Mouse (Mus musculus): Measurements from ENCODE around the gene Tent5a. TPM values are rescaled to one million over a fixed set of nuclear protein-coding genes. Genes with fewer than 3 reads are reported as not detected.
A peak's percentile ranks its signal among the peaks of the same experiment; 100 is the strongest.

Tent5a gene
- polyA plus RNA-seq, 1 experiment from 2014 or later: 9.9 TPM

- WGBS: 73% methylated on average over 2 of the region's 2 CpGs
- Histone ChIP-seq H3K4me3 (no peak overlapping the region), H3K27me3 (peaks cover 4% of the 10 kb centered on the region), H3K9me3 (replicated peaks) (no peaks in the 10 kb centered on the region), H3K4me1 (peaks cover 3% of the 10 kb centered on the region; the same call in 1 of the 2 replicates), H3K36me3 (no peaks in the 10 kb centered on the region), H3K27ac (no peak overlapping the region), H3K9ac (no peak overlapping the region), H3K4me2 (replicated peaks) (no peak overlapping the region)
- ATAC-seq (ENCODE audit: low FRiP score): no peak
Measured at GRCm38 (mm10) chr9:85331521-85331920, 4.4 kb upstream of the Tent5a start.

- ATAC-seq (ENCODE audit: low FRiP score): peak; percentile 66
- H3K4me1 ChIP-seq: peaks cover 9% of the 10 kb centered on the region; the same call in 1 of the 2 replicates
- H3K4me2 ChIP-seq (replicated peaks): peak overlapping the region; percentile 84
- H3K9ac ChIP-seq: peak overlapping the region; percentile 65; the same call in 1 of the 2 replicates
- no peaks in the 10 kb centered on the region for H3K36me3 ChIP-seq
- WGBS: 2% methylated on average over 16 of the region's 16 CpGs
- peaks cover 17% of the 10 kb centered on the region for H3K27me3 ChIP-seq
- no peaks in the 10 kb centered on the region for H3K9me3 ChIP-seq (replicated peaks)
- H3K4me3 ChIP-seq: peak overlapping the region; percentile 57
- peak overlapping the region; percentile 69; the same call in 1 of the 2 replicates for H3K27ac ChIP-seq
Measured at GRCm38 (mm10) chr9:85328259-85328658, 1.1 kb upstream of the Tent5a start.

- WGBS: 2% methylated on average over 62 of the region's 88 CpGs
- peak overlapping the region; percentile 57 for H3K4me3 ChIP-seq
- H3K27me3 ChIP-seq: peaks cover 17% of the 10 kb centered on the region
- H3K27ac ChIP-seq: peak overlapping the region; percentile 69
- peak overlapping the region; percentile 65 for H3K9ac ChIP-seq
- peak overlapping the region; percentile 84 for H3K4me2 ChIP-seq (replicated peaks)
- H3K9me3 ChIP-seq (replicated peaks): no peaks in the 10 kb centered on the region
- H3K4me1 ChIP-seq: peaks cover 11% of the 10 kb centered on the region; the same call in 1 of the 2 replicates
- no peaks in the 10 kb centered on the region for H3K36me3 ChIP-seq
- peak; percentile 58 for ATAC-seq (ENCODE audit: low FRiP score)
Measured at GRCm38 (mm10) chr9:85326292-85327241, 581 bp downstream of the Tent5a start.

DNA sequence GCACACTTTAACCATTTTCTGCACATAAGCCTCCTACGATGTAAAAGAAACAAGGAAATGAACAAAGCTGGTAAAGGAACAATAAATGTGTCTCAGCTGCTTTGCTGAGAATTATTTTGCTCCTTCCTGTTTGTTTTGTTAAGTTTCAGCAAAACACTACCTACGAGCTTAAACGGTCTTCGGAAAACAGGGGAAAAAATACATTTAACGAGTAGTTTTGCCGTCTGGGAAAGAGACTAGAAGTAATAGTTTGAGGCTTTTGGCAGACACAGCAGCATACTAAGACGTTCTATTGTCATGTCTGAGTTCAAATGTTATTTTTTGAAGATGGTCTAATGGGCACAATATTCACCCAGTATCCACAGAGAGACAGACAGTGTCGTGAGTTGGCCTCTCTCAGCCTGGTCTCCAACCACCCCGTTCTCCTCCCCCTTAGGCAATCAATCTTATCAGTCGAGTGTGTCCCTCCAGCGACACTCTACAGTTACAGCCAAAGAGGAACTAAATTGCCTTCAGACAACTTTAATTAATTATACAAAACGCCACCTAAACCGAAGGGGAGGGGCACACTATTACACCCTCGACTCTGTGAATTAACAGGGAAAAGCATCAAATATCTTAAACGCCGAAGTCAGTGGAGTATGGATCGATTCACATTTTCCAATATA, 1.8 kb downstream of the Tent5a start:
- Histone ChIP-seq H3K27ac (no peak overlapping the region), H3K36me3 (no peaks in the 10 kb centered on the region), H3K4me3 (peak overlapping the region; percentile 57), H3K4me2 (replicated peaks) (peak overlapping the region; percentile 84), H3K9ac (no peak overlapping the region), H3K9me3 (replicated peaks) (no peaks in the 10 kb centered on the region), H3K27me3 (peaks cover 17% of the 10 kb centered on the region), H3K4me1 (peaks cover 14% of the 10 kb centered on the region)
- ATAC-seq (ENCODE audit: low FRiP score): no peak
- WGBS: 47% methylated on average over 17 of the region's 17 CpGs

DNA sequence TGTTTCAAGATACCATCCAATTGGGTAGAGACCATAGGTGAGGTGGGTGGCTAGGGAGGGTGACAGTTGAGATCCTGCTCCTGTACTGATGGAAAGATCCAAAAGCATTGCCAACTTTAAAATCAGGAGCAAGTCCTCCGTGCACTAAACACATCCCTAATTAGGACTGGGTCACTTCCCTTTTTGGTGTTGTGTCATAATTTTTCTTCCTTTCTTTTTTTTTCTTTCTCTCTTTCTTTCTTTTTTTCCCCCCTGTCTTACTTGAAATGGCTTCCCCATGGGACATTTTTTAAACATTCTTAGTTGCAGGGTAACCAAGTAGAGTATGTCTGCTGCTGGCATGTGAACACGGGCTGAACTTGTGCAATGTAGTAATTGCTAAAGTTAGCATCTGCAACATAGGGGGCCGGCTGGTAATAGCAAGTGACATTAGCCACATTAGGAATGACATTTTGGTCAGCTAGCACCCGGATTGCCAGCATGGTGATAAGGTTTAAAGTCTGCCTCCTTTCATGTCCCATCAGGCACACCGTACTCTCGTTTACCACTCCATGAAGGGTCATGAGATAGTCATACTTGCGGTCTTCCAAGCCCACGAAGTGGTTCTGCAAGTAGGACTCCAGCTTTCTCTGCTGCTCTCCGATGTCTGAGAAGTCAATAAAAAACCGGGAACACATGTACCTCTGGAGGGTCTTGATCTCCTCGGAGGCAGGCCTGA, 2.8 kb downstream of the Tent5a start:
- Histone ChIP-seq H3K27me3 (peaks cover 17% of the 10 kb centered on the region), H3K4me1 (peaks cover 15% of the 10 kb centered on the region), H3K9ac (no peak overlapping the region), H3K27ac (no peak overlapping the region), H3K4me3 (peak overlapping the region; percentile 57; the same call in 1 of the 2 replicates), H3K36me3 (no peaks in the 10 kb centered on the region), H3K9me3 (replicated peaks) (no peaks in the 10 kb centered on the region), H3K4me2 (replicated peaks) (peak overlapping the region; percentile 84)
- ATAC-seq (ENCODE audit: low FRiP score): no peak
- whole genome bisulfite sequencing: 82% methylated on average over 11 of the region's 11 CpGs

GRCm38 (mm10) chr9:85320167-85320951, 6.8 kb downstream of the Tent5a start:
- peak; percentile 80; the same call in 1 of the 2 replicates for ATAC-seq (ENCODE audit: low FRiP score)
- peaks cover 6% of the 10 kb centered on the region; the same call in 1 of the 2 replicates for H3K27me3 ChIP-seq
- H3K36me3 ChIP-seq: no peaks in the 10 kb centered on the region
- H3K9ac ChIP-seq: no peak overlapping the region
- H3K27ac ChIP-seq: no peak overlapping the region
- peaks cover 6% of the 10 kb centered on the region; the same call in 1 of the 2 replicates for H3K4me1 ChIP-seq
- H3K4me2 ChIP-seq (replicated peaks): no peak overlapping the region
- WGBS: 56% methylated on average over 8 of the region's 8 CpGs
- no peak overlapping the region for H3K4me3 ChIP-seq
- no peaks in the 10 kb centered on the region for H3K9me3 ChIP-seq (replicated peaks)

DNA sequence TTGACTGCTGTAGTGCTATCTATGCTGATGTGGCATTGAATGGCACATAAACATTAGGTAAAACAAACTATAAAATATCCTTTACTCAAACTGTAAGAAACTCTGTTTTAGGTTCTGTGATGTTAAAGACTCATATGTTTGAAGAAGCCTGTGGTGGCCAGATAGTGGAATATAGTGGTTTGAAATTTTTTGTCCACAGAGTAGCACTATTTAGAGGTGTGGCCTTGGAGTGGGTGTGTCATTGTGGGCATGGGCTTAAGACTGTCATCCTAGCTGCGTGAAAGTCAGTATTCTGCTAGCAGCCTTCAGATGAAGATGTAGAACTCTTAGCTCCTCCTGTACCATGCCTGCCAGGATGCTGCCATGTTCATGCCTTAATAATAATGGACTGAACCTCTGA, 11.0 kb downstream of the Tent5a start:
- Histone ChIP-seq H3K27ac (no peak overlapping the region), H3K4me2 (replicated peaks) (no peak overlapping the region), H3K9me3 (replicated peaks) (no peaks in the 10 kb centered on the region), H3K9ac (no peak overlapping the region), H3K4me1 (peaks cover 3% of the 10 kb centered on the region; the same call in 1 of the 2 replicates), H3K4me3 (no peak overlapping the region), H3K27me3 (no peaks in the 10 kb centered on the region), H3K36me3 (no peaks in the 10 kb centered on the region)
- WGBS: 37% methylated on average over 1 of the region's 1 CpGs
- ATAC-seq (ENCODE audit: low FRiP score): no peak

GRCm38 (mm10) chr9:85312473-85312872, 14.7 kb downstream of the Tent5a start, which contains the start of gene Gm11114:
Gene Gm11114, plus strand, starts transcription at chr9:85312773.
- no peak within 1 kb of the TSS for H3K4me2 ChIP-seq (replicated peaks)
- H3K9me3 ChIP-seq (replicated peaks): no peaks in the 10 kb centered on the region
- H3K9ac ChIP-seq: no peak within 1 kb of the TSS
- no peak within 1 kb of the TSS for H3K4me3 ChIP-seq
- no peaks in the 10 kb centered on the region for H3K27me3 ChIP-seq
- WGBS: 88% methylated on average over 6 of the region's 6 CpGs
- no peak within 1 kb of the TSS for H3K27ac ChIP-seq
- H3K4me1 ChIP-seq: no peaks in the 10 kb centered on the region
- no peak for ATAC-seq (ENCODE audit: low FRiP score)
- no peaks in the 10 kb centered on the region for H3K36me3 ChIP-seq

GRCm38 (mm10) chr9:85303378-85303777, 23.8 kb downstream of the Tent5a start:
- 96% methylated on average over 3 of the region's 3 CpGs for WGBS
- H3K36me3 ChIP-seq: no peaks in the 10 kb centered on the region
- no peak overlapping the region for H3K4me3 ChIP-seq
- H3K27ac ChIP-seq: no peak overlapping the region
- no peaks in the 10 kb centered on the region for H3K9me3 ChIP-seq (replicated peaks)
- no peaks in the 10 kb centered on the region for H3K27me3 ChIP-seq
- no peaks in the 10 kb centered on the region for H3K4me1 ChIP-seq
- H3K4me2 ChIP-seq (replicated peaks): no peak overlapping the region
- no peak overlapping the region for H3K9ac ChIP-seq
- no peak for ATAC-seq (ENCODE audit: low FRiP score)

DNA sequence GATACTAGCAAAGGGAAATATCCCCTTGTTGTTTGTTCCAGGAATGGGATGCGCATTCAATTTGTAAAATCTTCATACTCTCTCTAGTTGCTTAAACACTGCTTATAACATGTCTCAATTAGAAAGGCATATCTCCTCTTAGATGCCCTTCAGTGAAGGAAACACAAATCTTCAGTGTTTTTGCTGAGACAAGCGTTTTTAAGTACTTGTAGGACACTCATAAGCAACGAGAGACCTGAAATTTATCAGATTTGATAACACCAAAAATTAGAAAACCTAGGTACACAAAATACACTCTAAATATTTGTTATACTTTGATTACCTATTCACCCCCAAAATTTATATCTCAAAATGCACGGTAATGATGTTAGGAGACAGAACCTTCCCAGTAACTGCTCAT, 24.3 kb downstream of the Tent5a start:
- whole genome bisulfite sequencing: 83% methylated on average over 4 of the region's 4 CpGs
- Histone ChIP-seq H3K4me3 (no peak overlapping the region), H3K9me3 (replicated peaks) (no peaks in the 10 kb centered on the region), H3K27ac (no peak overlapping the region), H3K27me3 (no peaks in the 10 kb centered on the region), H3K4me2 (replicated peaks) (no peak overlapping the region), H3K4me1 (no peaks in the 10 kb centered on the region), H3K9ac (no peak overlapping the region), H3K36me3 (no peaks in the 10 kb centered on the region)
- no peak for ATAC-seq (ENCODE audit: low FRiP score)

DNA sequence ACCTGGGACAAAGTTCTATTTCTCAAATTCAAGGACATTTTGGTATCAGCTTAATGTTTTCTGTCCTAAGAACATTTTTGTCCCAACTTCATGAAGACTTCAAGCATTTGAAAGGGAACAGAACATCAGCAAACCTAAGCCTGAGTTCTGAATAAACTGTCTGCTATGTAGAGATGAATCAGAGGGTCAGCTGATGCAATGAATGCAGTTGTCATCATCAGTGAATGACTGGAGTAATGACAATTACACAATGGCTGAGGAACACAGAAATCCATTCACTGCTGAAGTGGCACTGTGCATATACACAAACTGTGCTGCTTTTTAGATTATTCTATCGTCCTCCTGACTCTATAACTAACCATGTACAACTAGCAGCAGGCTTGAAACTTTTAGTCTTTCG, 53.0 kb downstream of the Tent5a start:
- H3K4me3 ChIP-seq: no peak overlapping the region
- H3K27ac ChIP-seq: no peak overlapping the region
- H3K27me3 ChIP-seq: no peaks in the 10 kb centered on the region
- no peak for ATAC-seq (ENCODE audit: low FRiP score)
- H3K9ac ChIP-seq: no peak overlapping the region
- H3K4me1 ChIP-seq: no peaks in the 10 kb centered on the region
- no peaks in the 10 kb centered on the region for H3K36me3 ChIP-seq
- no peaks in the 10 kb centered on the region for H3K9me3 ChIP-seq (replicated peaks)
- WGBS: 77% methylated on average over 2 of the region's 2 CpGs
- no peak overlapping the region for H3K4me2 ChIP-seq (replicated peaks)

Data from hindbrain, embryonic 12.5 days (tissue).